Mouse (Mus musculus) T-helper 2 cell (primary cell): ENCODE data around the gene Igsf3.

ENCODE experiments used
- in situ Hi-C: fragments of 300-600 bp; cut with MboI, MseI; formaldehyde crosslinking; loops from one replicate; pipeline ENCODE4 v1.15.1; 2025; ENCODE audit warnings: high pct_unique_total_duplicates

The Igsf3 gene

GRCm38 (mm10) chr3:101444437-101444836 lies 67.6 kb downstream of the Igsf3 start:
- in situ Hi-C loops, result no loop called here

DNA sequence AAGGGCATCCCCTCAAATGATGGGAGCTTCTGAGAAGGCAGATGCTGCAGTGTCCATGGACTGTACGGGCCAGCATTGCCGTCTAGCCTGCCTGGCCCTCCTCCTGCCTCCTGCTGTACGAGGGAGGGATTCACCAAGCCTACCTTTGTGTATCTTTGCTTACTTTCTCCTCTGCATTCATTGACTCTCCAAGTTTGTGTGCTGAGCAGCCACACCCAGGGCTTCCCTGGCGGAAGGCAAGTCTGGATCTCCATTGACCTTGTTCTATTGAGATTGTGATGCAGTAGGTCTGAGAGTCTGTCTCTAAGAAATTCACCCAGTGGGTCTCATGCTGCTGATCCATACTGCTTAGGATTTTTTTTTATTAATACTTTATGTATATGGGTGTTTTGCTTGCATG lies 70.4 kb downstream of the Igsf3 start:
- in situ Hi-C loops, result no loop called here

- in situ Hi-C loops, result no loop called here
These were observed 71.9 kb downstream of the Igsf3 start for GRCm38 (mm10) chr3:101448765-101449164.

GRCm38 (mm10) chr3:101450811-101451428 lies 74.0 kb downstream of the Igsf3 start:
- in situ Hi-C loops, result no loop called here

GRCm38 (mm10) chr3:101460618-101461017 lies 83.7 kb downstream of the Igsf3 start:
- in situ Hi-C loops, result loop anchor here (5.0 kb wide), 1 partner anchor 143 kb away; no protein-coding TSS in a partner anchor

- in situ Hi-C loops, result loop anchor here (5.0 kb wide), 1 partner anchor 144 kb away; no protein-coding TSS in a partner anchor
These were observed 84.2 kb downstream of the Igsf3 start for GRCm38 (mm10) chr3:101461046-101461445.

DNA sequence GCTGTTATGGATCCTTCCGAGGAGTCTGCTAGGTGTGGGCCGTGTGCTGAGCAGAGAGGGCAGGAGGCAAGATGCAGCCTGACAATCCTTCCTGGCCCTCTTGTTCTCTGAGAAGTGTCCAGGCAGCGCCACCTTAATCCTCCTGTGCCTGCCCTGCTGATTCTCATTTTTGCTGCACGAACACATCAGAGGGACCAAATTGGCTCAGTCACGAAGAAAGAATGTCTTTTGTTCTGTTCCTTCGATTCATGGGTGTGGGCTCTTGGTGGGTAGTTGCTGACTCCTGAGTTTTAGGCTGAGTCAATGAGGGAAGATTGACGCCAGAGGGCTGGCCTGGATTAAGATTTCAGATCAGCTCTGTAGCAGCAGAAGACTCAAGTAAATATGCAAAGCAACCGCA lies 84.9 kb downstream of the Igsf3 start:
- in situ Hi-C loops, result loop anchor here (5.0 kb wide), 1 partner anchor 145 kb away; no protein-coding TSS in a partner anchor

DNA sequence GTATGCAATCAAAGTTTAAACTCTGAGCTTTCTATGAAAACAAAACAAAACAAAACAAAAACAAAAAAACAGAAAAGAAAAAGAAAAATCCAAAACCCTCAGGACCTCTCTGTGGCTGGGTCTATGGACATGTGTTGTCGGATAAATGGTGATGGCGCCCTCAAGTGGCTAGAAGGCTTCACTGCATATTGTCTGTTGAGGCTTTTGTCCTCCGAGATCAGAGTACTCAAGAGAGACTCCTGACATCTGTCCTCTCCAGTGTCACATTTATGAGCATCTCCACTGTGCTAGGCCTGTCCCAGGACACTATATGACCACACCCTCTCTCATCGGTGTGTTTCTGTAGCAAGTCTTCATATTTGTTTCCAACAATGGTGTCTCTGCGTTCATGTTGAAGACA lies 85.4 kb downstream of the Igsf3 start:
- in situ Hi-C loops, result loop anchor here (5.0 kb wide), 1 partner anchor 145 kb away; no protein-coding TSS in a partner anchor

GRCm38 (mm10) chr3:101463491-101463890 lies 86.6 kb downstream of the Igsf3 start:
- in situ Hi-C loops, result loop anchor here (5.0 kb wide), 1 partner anchor 146 kb away; no protein-coding TSS in a partner anchor

DNA sequence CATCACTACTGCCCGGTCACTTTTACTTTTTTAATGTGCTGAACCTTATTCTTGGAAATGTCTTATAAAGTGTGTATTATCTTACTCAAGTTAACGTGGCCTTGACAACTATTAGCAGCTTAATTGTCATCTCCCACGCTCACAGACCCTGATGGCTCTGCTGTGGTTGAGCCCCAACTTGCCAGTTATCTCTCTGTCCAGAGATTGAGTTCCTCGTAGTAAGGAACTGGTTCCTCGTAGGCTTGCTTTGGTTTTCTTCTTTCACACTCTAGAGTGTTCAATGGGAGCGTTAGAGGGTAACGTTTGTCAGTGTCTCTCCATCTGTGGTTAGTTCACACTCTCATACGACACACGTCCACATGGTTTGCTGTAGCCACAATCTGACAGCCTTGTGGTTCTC lies 92.8 kb downstream of the Igsf3 start:
- in situ Hi-C loops, result no loop called here

- in situ Hi-C loops, result no loop called here
These were observed 95.0 kb downstream of the Igsf3 start for GRCm38 (mm10) chr3:101471881-101472280.

DNA sequence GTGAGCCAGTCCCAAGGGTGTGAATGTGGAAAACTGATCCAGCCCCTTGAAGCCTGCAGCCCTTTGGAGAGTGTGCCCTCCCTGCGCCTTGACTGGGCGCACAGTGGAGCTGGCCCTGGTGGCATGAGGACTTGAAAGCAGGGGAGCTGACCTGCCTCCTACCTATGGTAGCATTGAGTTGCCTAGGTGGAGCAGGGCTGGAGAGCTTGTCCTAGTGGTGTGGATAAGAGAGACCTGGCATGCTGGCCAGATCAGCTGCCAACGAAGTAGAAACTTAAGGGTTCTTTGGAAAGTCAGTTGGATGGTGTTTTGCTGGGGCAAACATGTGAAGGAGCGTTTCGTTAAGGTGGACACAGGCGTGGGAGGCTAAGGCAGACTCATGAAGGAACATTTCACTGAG lies 105.1 kb downstream of the Igsf3 start:
- in situ Hi-C loops, result no loop called here

DNA sequence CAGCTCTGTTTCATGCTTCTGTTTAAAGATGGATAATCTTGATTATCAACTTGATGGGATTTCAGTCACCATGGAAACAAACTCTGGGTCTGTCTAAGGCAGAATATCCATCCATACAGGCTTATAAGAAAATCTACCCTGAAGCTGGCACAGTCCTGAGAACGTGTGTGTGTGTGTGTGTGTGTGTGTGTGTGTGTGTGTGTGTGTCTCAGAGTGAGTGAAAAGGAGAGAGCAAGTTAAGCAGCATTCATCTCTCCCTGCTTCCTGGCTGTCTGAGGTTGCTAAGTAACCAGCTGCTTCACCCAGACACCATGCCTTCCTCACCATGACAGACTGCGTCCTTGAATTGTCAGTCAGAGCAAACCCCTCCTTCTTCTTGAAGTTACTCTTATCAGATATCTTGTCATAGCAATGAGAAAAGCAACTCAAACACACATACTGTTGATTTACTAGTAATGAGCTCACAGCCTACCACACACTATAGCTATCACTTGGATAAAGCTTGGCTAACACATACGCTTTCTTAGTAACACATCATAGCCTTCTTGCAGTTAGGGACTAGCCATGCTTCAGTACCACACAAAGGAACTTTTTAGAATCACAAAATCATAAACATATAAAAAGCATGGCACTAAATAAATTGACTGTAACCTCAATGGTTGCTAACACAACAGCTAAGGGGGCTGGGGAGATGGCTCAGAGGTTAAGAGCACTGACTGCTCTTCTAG lies 106.5 kb downstream of the Igsf3 start:
- in situ Hi-C loops, result no loop called here

DNA sequence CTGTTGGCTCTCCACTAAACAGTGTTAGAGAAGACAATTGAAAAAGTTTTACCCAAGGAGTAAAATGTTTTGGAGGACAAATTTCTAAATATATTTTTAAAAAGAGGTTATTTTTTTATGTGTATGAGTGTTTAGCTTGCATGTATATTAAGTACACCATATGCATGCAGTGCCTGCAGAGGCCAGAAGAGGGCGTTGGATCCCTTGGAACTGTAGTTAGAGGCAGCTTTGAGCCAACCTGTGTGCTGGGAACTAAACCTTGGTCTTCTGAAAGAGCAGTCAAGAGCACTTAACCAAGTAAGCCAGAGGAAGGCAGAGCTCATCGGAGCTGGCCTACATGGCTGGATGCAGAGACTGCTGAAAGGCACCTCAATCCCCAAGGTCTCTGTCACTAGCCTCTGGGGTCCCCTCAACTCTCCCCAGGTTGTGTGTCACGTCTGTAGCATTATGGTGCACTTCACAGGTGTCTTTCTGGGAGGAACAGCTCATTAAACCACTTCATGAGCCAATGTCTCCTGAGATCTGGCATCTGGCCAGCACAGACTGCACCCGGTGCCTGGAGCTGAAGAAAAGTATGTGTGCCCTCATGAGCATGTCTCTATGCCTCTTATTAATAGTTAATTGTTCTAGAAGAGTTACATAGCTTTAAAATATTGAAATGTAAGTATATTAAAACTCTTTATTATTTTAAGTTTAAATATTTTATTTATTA lies 109.3 kb downstream of the Igsf3 start:
- in situ Hi-C loops, result no loop called here

- in situ Hi-C loops, result no loop called here
These were observed 110.6 kb downstream of the Igsf3 start for GRCm38 (mm10) chr3:101487436-101487835.

- in situ Hi-C loops, result no loop called here
These were observed 111.3 kb downstream of the Igsf3 start for GRCm38 (mm10) chr3:101488204-101488603.

GRCm38 (mm10) chr3:101490515-101490914 lies 113.6 kb downstream of the Igsf3 start:
- in situ Hi-C loops, result loop anchor here (5.0 to 10.0 kb wide), 2 partner anchors 94 to 322 kb away; no protein-coding TSS in a partner anchor

- in situ Hi-C loops, result loop anchor here (5.0 to 10.0 kb wide), 2 partner anchors 92 to 319 kb away; no protein-coding TSS in a partner anchor
These were observed 116.0 kb downstream of the Igsf3 start for GRCm38 (mm10) chr3:101492908-101493307.

- in situ Hi-C loops, result loop anchor here (5.0 to 10.0 kb wide), 2 partner anchors 91 to 318 kb away; no protein-coding TSS in a partner anchor
These were observed 117.1 kb downstream of the Igsf3 start for GRCm38 (mm10) chr3:101493937-101494459.

DNA sequence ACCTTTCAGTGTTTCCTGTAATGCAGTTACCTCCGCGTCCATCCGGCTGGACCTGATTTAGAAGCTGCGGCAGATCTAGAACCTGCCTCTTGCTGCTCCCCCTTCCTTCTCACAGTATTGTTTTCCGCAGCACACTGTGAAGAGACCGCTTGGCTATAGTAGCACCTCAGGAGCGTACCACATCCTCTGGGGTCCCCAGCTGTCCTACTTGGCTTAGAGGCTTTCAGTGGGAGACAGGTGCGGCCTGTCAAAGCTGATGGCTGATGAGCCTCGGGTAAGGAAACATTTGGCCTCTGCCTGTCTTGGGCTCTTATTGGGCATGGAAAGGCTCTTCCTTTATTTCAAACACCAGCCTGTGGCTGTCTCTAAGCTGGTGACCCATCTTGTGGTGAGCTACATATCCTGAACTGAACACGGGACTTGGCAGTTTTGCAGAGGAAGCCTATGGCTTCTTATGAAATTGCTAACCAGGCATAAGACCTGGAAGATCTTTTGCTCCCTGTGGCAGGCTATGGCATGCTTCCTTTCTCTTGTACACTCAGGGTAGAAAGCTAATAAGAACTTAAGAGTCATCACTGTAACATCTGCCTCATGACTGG lies 120.6 kb downstream of the Igsf3 start:
- in situ Hi-C loops, result loop anchor here (10.0 kb wide), 1 partner anchor 87 kb away; no protein-coding TSS in a partner anchor

GRCm38 (mm10) chr3:101499906-101500305 lies 123.0 kb downstream of the Igsf3 start:
- in situ Hi-C loops, result loop anchor here (10.0 kb wide), 1 partner anchor 85 kb away; no protein-coding TSS in a partner anchor
